Comparison of ENCODE assay signal across 17 mouse cellular contexts in genomic region chr12:95700746-95701145, GRCm38 (mm10). TPM values are rescaled to one million over a fixed set of nuclear protein-coding genes. Genes with fewer than 3 reads are reported as not detected.
DNase-seq lines count a peak whose midpoint lies in the region; ATAC-seq lines count a peak whose summit lies in the region.
"Had no signal": no experiment of that assay in that cellular context is flagged by ENCODE, and none has a peak within 500 bp of the region (broad histone marks: within the 10 kb centered on the region; RNA-seq: fewer than 3 reads in every experiment).

No protein-coding gene starts in this region.

- peak overlapping the region; percentile 59; the same call in 1 of the 2 replicates for H3K27ac ChIP-seq in heart, embryonic 16.5 days (ENCODE audit: low read length)
- H3K27ac ChIP-seq: hindbrain, embryonic 14.5 days; stomach, embryonic 15.5 days had no signal

- ATAC-seq in heart, embryonic 16.5 days (replicated peaks; ENCODE audit: extremely low read depth, insufficient read depth, low FRiP score), result peak; percentile 52; the same call in 1 of the 2 replicates

- H3K27me3 ChIP-seq in heart, embryonic 16.5 days (ENCODE audit: control insufficient read depth, insufficient read depth, low read length), result no peaks in the 10 kb centered on the region
- H3K27me3 ChIP-seq: stomach, embryonic 15.5 days had no signal

- H3K4me1 ChIP-seq in heart, embryonic 16.5 days (ENCODE audit: control insufficient read depth, insufficient read depth, low read length), result peaks cover 21% of the 10 kb centered on the region
- H3K4me1 ChIP-seq: stomach, embryonic 15.5 days had no signal

- DNase-seq in embryo, embryonic 11 days, result peak; percentile 16
- DNase-seq in embryo, embryonic 10.5 days (ENCODE audit: low spot score), result no peak
- peak; percentile 4 for DNase-seq in lung, postnatal 36 days
- DNase-seq in lung, postnatal 4 days, result no peak
- no peak for DNase-seq in right cerebral cortex, adult 2 months (ENCODE audit: low spot score in 2 of 2)
- DNase-seq in layer of hippocampus, postnatal 36 days, result no peak
- no peak for DNase-seq in frontal cortex, postnatal 36 days (ENCODE audit: low spot score in 2 of 2)
- DNase-seq: cerebellum, adult 11-12 months; kidney, adult 11 months; kidney, postnatal 4 days; liver; lung, embryonic 14.5 days had no signal

- H3K9ac ChIP-seq in heart, embryonic 16.5 days (ENCODE audit: low read length), result no peak overlapping the region
- H3K9ac ChIP-seq: hindbrain, embryonic 14.5 days; lung, embryonic 14.5 days; stomach, embryonic 15.5 days had no signal

- no peak overlapping the region for H3K4me3 ChIP-seq in heart, embryonic 16.5 days (ENCODE audit: low read length)
- H3K4me3 ChIP-seq: erythroblast, embryonic 14.5 days; megakaryocyte, embryonic 14.5 days; stomach, embryonic 15.5 days had no signal

- peak overlapping the region; percentile 36; the same call in 1 of the 2 replicates for H3K4me2 ChIP-seq in heart, embryonic 16.5 days (ENCODE audit: low read depth, low read length)
- H3K4me2 ChIP-seq: lung, embryonic 14.5 days; stomach, embryonic 15.5 days had no signal

- 24% methylated on average over 2 of the region's 2 CpGs for WGBS in heart, embryonic 16.5 days

- no peaks in the 10 kb centered on the region for H3K36me3 ChIP-seq in heart, embryonic 16.5 days (ENCODE audit: control insufficient read depth, insufficient read depth)
- H3K36me3 ChIP-seq: stomach, embryonic 15.5 days had no signal

- H3K9me3 ChIP-seq in heart, embryonic 16.5 days (replicated peaks; ENCODE audit: control insufficient read depth, low read length), result no peaks in the 10 kb centered on the region
- H3K9me3 ChIP-seq: megakaryocyte, embryonic 14.5 days; stomach, embryonic 15.5 days had no signal

RNA-seq across cellular contexts. Expression of gene Flrt2, which starts 8.7 kb away (rescaled TPM):
- 14.4 and 17.8 TPM in 2 replicates for polyA plus RNA-seq in heart, embryonic 16.5 days (2015; fragmentation: Nextera tagmentation; extraction: Ambion mirVana)
- total RNA-seq in layer of hippocampus, postnatal 36 days (2021), result 10 to 100 TPM; 39.4 to 40.4 TPM

Comparison
In these comparisons a context has a peak if more than half of its experiments do, and no peak if none do; other contexts are left out.
1. DNase-seq: peak in embryo, embryonic 11 days (single experiment) and lung, postnatal 36 days (single experiment); none in embryo, embryonic 10.5 days (single experiment), lung, postnatal 4 days (0 of 2), right cerebral cortex, adult 2 months (0 of 2), layer of hippocampus, postnatal 36 days (0 of 2) and frontal cortex, postnatal 36 days (0 of 2).